Mouse (Mus musculus): Measurements from ENCODE around the gene Pdzd7. TPM values are rescaled to one million over a fixed set of nuclear protein-coding genes. Genes with fewer than 3 reads are reported as not detected.

Gene Pdzd7
- polyA plus RNA-seq (2017; shearing (Covaris generic)) = not detected

GRCm38 (mm10) chr19:45045651-45046050, at the start of gene Pdzd7:
Pdzd7 (minus strand) TSS chr19:45045717.

GRCm38 (mm10) chr19:45074580-45075322, 29.2 kb upstream of the Pdzd7 start, which contains the start of gene Kazald1:
Kazald1 (plus strand) TSS chr19:45075241.

GRCm38 (mm10) chr19:45047417-45047934, 2.0 kb upstream of the Pdzd7 start, which contains the start of gene Sfxn3:
Sfxn3 (plus strand) TSS chr19:45047503.

GRCm38 (mm10) chr19:45014335-45014971, 31.1 kb downstream of the Pdzd7 start, which contains the start of gene Lzts2:
Lzts2 (plus strand) TSS chr19:45014414.

GRCm38 (mm10) chr19:45005957-45006712, 39.4 kb downstream of the Pdzd7 start, which contains the start of gene Mrpl43:
Mrpl43 (minus strand) TSS chr19:45006442.

GRCm38 (mm10) chr19:45005444-45005843, 40.1 kb downstream of the Pdzd7 start, which contains the start of gene Twnk:
Twnk (plus strand) TSS chr19:45005663.

GRCm38 (mm10) chr19:44988831-44989566, 56.5 kb downstream of the Pdzd7 start, which contains the start of gene Sema4g:
Sema4g (plus strand) TSS chr19:44989101.

Other genes starting within 250 kb of the Pdzd7 start
- 53.2 TPM for gene Slf2, start 114.6 kb downstream of the Pdzd7 start, polyA plus RNA-seq (2017; shearing (Covaris generic))
- gene Sema4g, start 56.6 kb downstream of the Pdzd7 start, polyA plus RNA-seq (2017; shearing (Covaris generic)) = not detected
- gene Twnk, start 40.1 kb downstream of the Pdzd7 start, polyA plus RNA-seq (2017; shearing (Covaris generic)) = 17.4 TPM
- 74.3 TPM for gene Mrpl43, start 39.3 kb downstream of the Pdzd7 start, polyA plus RNA-seq (2017; shearing (Covaris generic))
- 3.8 TPM for gene Lzts2, start 31.3 kb downstream of the Pdzd7 start, polyA plus RNA-seq (2017; shearing (Covaris generic))
- 76.5 TPM for gene Sfxn3, start 1.8 kb upstream of the Pdzd7 start, polyA plus RNA-seq (2017; shearing (Covaris generic))
- 0.33 TPM for gene Kazald1, start 29.5 kb upstream of the Pdzd7 start, polyA plus RNA-seq (2017; shearing (Covaris generic))
- not detected for gene Tlx1, start 105.0 kb upstream of the Pdzd7 start, polyA plus RNA-seq (2017; shearing (Covaris generic))
- gene Lbx1, start 190.1 kb upstream of the Pdzd7 start, polyA plus RNA-seq (2017; shearing (Covaris generic)) = not detected